Comparison of ENCODE assay signal across 27 mouse cellular contexts in genomic region chr2:136425561-136425960, GRCm38 (mm10). TPM values are rescaled to one million over a fixed set of nuclear protein-coding genes. Genes with fewer than 3 reads are reported as not detected.
"Had no signal": no experiment of that assay in that cellular context is flagged by ENCODE, and none has a peak within 500 bp of the region (broad histone marks: within the 10 kb centered on the region; RNA-seq: fewer than 3 reads in every experiment).

No protein-coding gene starts in this region.

- H3K4me1 ChIP-seq: heart, embryonic 13.5 days; heart, embryonic 15.5 days; hindbrain, embryonic 13.5 days; hindbrain, embryonic 15.5 days; kidney, embryonic 15.5 days; limb, embryonic 15.5 days; liver, embryonic 13.5 days; liver, embryonic 15.5 days had no signal

- H3K36me3 ChIP-seq: heart, embryonic 13.5 days; heart, embryonic 15.5 days; hindbrain, embryonic 13.5 days; hindbrain, embryonic 15.5 days; kidney, embryonic 15.5 days; limb, embryonic 13.5 days; limb, embryonic 15.5 days; liver, embryonic 13.5 days; liver, embryonic 15.5 days had no signal

- H3K9me3 ChIP-seq: heart, embryonic 13.5 days; heart, embryonic 15.5 days; hindbrain, embryonic 13.5 days; hindbrain, embryonic 15.5 days; kidney, embryonic 15.5 days; limb, embryonic 15.5 days; liver, embryonic 13.5 days; liver, embryonic 15.5 days had no signal

- H3K27ac ChIP-seq: gastrocnemius, adult 2 months; heart, embryonic 13.5 days; heart, embryonic 15.5 days; hindbrain, embryonic 13.5 days; hindbrain, embryonic 15.5 days; hindbrain, postnatal 0 days; kidney, embryonic 15.5 days; kidney, postnatal 0 days; layer of hippocampus, adult 2 months; left cerebral cortex, adult 2 months; limb, embryonic 13.5 days; limb, embryonic 15.5 days; liver, embryonic 13.5 days; liver, embryonic 15.5 days had no signal

- H3K27me3 ChIP-seq: heart, embryonic 13.5 days; heart, embryonic 15.5 days; hindbrain, embryonic 13.5 days; hindbrain, embryonic 15.5 days; kidney, embryonic 15.5 days; limb, embryonic 13.5 days; limb, embryonic 15.5 days; liver, embryonic 13.5 days; liver, embryonic 15.5 days had no signal

- DNase-seq: gastrocnemius, adult 2 months; gastrocnemius, postnatal 10 days; gastrocnemius, postnatal 25 days; heart, adult 18-20 months; heart, postnatal 14 days; heart, postnatal 36 days; kidney, adult 11 months; kidney, adult 2 months; kidney, adult 9 months; kidney, postnatal 25 days; kidney, postnatal 4 days; liver, embryonic 13.5 days had no signal

- H3K9ac ChIP-seq: heart, embryonic 13.5 days; heart, embryonic 15.5 days; hindbrain, embryonic 13.5 days; hindbrain, embryonic 15.5 days; kidney, embryonic 15.5 days; limb, embryonic 13.5 days; limb, embryonic 15.5 days; liver, embryonic 13.5 days; liver, embryonic 15.5 days had no signal

- H3K4me3 ChIP-seq: gastrocnemius, adult 2 months; heart, embryonic 13.5 days; heart, embryonic 15.5 days; hindbrain, embryonic 13.5 days; hindbrain, embryonic 15.5 days; kidney, embryonic 15.5 days; layer of hippocampus, adult 2 months; left cerebral cortex, adult 2 months; limb, embryonic 13.5 days; limb, embryonic 15.5 days; liver, embryonic 13.5 days; liver, embryonic 15.5 days had no signal

RNA-seq across cellular contexts. Expression of gene Pak7, which starts 37.8 kb away (rescaled TPM):
- total RNA-seq: gastrocnemius, adult 2 months; gastrocnemius, postnatal 25 days; granulocyte monocyte progenitor cell, adult 5-6 weeks; heart, postnatal 36 days; hematopoietic stem cell, adult 5-6 weeks; liver, adult 2 months had no signal
- polyA plus RNA-seq: kidney, adult 2 months; liver, adult 2 months had no signal
